Mouse (Mus musculus) G1E-ER4 (cell line): ENCODE measurements around the gene Fam241a. TPM values are rescaled to one million over a fixed set of nuclear protein-coding genes. Genes with fewer than 3 reads are reported as not detected.

Experiments used
- GATA1 ChIP-seq: IDR thresholded peaks from one replicate; pipeline ENCODE4 v1.8.0; 2012; ENCODE audit warnings: low read length, inconsistent platforms
- polyA plus RNA-seq: library from polyadenylated mRNA; stranded (reverse); fragments of >175 nt; gene quantifications from 2 replicates; pipeline ENCODE4 v1.2.3, GENCODE M21; 2012

Fam241a gene
- polyA plus RNA-seq, result 31.1 and 45.9 TPM in 2 replicates

- TF ChIP-seq GATA1, result no peak
Measured at GRCm38 (mm10) chr3:127895792-127896541, at the start of gene Fam241a. Gene Fam241a (minus strand): TSS chr3:127896324.

GRCm38 (mm10) chr3:127932453-127932852 is 36.3 kb upstream of the Fam241a start:
- TF ChIP-seq GATA1, result no peak

- no peak for TF ChIP-seq GATA1
Measured at GRCm38 (mm10) chr3:127930326-127931012, 34.3 kb upstream of the Fam241a start.

- TF ChIP-seq GATA1, result no peak
Measured at GRCm38 (mm10) chr3:127929921-127930320, 33.8 kb upstream of the Fam241a start.

GRCm38 (mm10) chr3:127926635-127927183 is 30.6 kb upstream of the Fam241a start:
- no peak for TF ChIP-seq GATA1

- no peak for TF ChIP-seq GATA1
Measured at GRCm38 (mm10) chr3:127924464-127924863, 28.3 kb upstream of the Fam241a start.

GRCm38 (mm10) chr3:127923183-127923582 is 27.1 kb upstream of the Fam241a start:
- no peak for TF ChIP-seq GATA1

GRCm38 (mm10) chr3:127922125-127922524 is 26.0 kb upstream of the Fam241a start:
- TF ChIP-seq GATA1, result no peak

GRCm38 (mm10) chr3:127917999-127918661 is 22.0 kb upstream of the Fam241a start:
- no peak for TF ChIP-seq GATA1

GRCm38 (mm10) chr3:127917549-127917948 is 21.4 kb upstream of the Fam241a start:
- no peak for TF ChIP-seq GATA1

GRCm38 (mm10) chr3:127915656-127916334 is 19.7 kb upstream of the Fam241a start:
- TF ChIP-seq GATA1, result no peak

GRCm38 (mm10) chr3:127913885-127914709 is 18.0 kb upstream of the Fam241a start:
- TF ChIP-seq GATA1, result no peak

GRCm38 (mm10) chr3:127909941-127910340 is 13.8 kb upstream of the Fam241a start:
- TF ChIP-seq GATA1, result no peak

- no peak for TF ChIP-seq GATA1
Measured at GRCm38 (mm10) chr3:127894981-127895779, 944 bp downstream of the Fam241a start.
